Mouse (Mus musculus): ENCODE measurements around the gene Hip1. TPM values are rescaled to one million over a fixed set of nuclear protein-coding genes. Genes with fewer than 3 reads are reported as not detected.

The Hip1 gene
- polyA plus RNA-seq, 1 experiment from 2014 or later = 23.8 TPM

DNA sequence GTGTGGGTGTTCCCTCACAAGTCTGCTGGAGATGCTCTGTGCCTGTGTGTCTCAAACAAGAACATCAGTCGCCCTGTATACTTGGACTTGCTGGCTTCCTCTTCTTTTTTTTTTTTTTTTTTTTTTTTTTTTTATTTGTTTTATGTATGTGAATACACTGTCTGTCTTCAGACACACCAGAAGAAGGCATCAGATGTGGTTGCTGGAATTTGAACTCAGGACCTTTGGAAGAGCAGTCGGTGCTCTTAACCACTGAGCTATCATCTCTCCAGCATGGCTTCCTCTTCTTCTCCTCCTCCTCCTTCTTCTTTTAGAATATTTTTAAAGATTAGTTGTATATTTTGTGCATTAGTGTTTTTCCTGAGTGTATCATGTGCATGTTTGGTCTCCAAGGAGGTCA is 187.4 kb downstream of the Hip1 start:
- Histone ChIP-seq H3K4me3 (replicated peaks) (no peak overlapping the region), H3K36me3 (no peaks in the 10 kb centered on the region), H3K4me2 (no peak overlapping the region), H3K27me3 (replicated peaks) (no peaks in the 10 kb centered on the region), H3K27ac (no peak overlapping the region), H3K9ac (no peak overlapping the region), H3K4me1 (no peaks in the 10 kb centered on the region), H3K9me3 (no peaks in the 10 kb centered on the region)
- peak; percentile 68; the same call in 1 of the 2 replicates for ATAC-seq (ENCODE audit: insufficient read depth, low FRiP score, low read depth)
- WGBS = 83% methylated on average over 2 of the region's 2 CpGs

Small RNA genes lying within 50 kb of the gene (microRNA-seq; reads per million reads assigned to microRNA genes)
- gene Mir7033 = 0.77 reads per million

Other genes with a start within 250 kb of the Hip1 start
- gene Fkbp6, start 195.1 kb downstream of the Hip1 start, polyA plus RNA-seq (2015; fragmentation: Nextera tagmentation; extraction: Ambion mirVana) = 0.41 and 0.83 TPM in 2 replicates
- 0.37 and 0.83 TPM in 2 replicates for gene Trim50, start 191.8 kb downstream of the Hip1 start, polyA plus RNA-seq (2015; fragmentation: Nextera tagmentation; extraction: Ambion mirVana)
- gene Nsun5, start 175.2 kb downstream of the Hip1 start, polyA plus RNA-seq (2015; fragmentation: Nextera tagmentation; extraction: Ambion mirVana) = 29.0 and 32.0 TPM in 2 replicates
- gene Pom121, start 150.6 kb downstream of the Hip1 start, polyA plus RNA-seq (2015; fragmentation: Nextera tagmentation; extraction: Ambion mirVana) = 11.2 and 11.4 TPM in 2 replicates
- not detected in 2 replicates for gene Ccl26, start 18.4 kb upstream of the Hip1 start, polyA plus RNA-seq (2015; fragmentation: Nextera tagmentation; extraction: Ambion mirVana)
- gene Ccl24, start 27.9 kb upstream of the Hip1 start, polyA plus RNA-seq (2015; fragmentation: Nextera tagmentation; extraction: Ambion mirVana) = 6.7 and 9.5 TPM in 2 replicates
- gene Rhbdd2, start 87.5 kb upstream of the Hip1 start, polyA plus RNA-seq (2015; fragmentation: Nextera tagmentation; extraction: Ambion mirVana) = 38.5 and 39.7 TPM in 2 replicates
- 99.8 and 101 TPM in 2 replicates for gene Por, start 124.9 kb upstream of the Hip1 start, polyA plus RNA-seq (2015; fragmentation: Nextera tagmentation; extraction: Ambion mirVana)
- 43.9 and 45.5 TPM in 2 replicates for gene Tmem120a, start 199.3 kb upstream of the Hip1 start, polyA plus RNA-seq (2015; fragmentation: Nextera tagmentation; extraction: Ambion mirVana)
- 0.30 and 0.36 TPM in 2 replicates for gene Styxl1, start 233.3 kb upstream of the Hip1 start, polyA plus RNA-seq (2015; fragmentation: Nextera tagmentation; extraction: Ambion mirVana)
- 496 and 553 TPM in 2 replicates for gene Mdh2, start 233.4 kb upstream of the Hip1 start, polyA plus RNA-seq (2015; fragmentation: Nextera tagmentation; extraction: Ambion mirVana)